Mouse (Mus musculus): ENCODE data around the gene Rras.

GRCm38 (mm10) chr7:45068000-45068318, 50.2 kb downstream of the Rras start:
- no peak for TF ChIP-seq MYOD1 (IDR thresholded peaks at IDR 0.05; ENCODE audit: control insufficient read depth, insufficient read length, low read depth)
- peak; percentile 78 for TF ChIP-seq CTCF (IDR thresholded peaks at IDR 0.05; ENCODE audit: control insufficient read depth, insufficient read depth, insufficient read length)
- no peak for TF ChIP-seq FOSL1 (IDR thresholded peaks at IDR 0.05; ENCODE audit: insufficient read depth, low read length, poor library complexity, severe bottlenecking)

All from C2C12 (cell line).